Mouse (Mus musculus): Measurements from ENCODE around the gene 2210011C24Rik. TPM values are rescaled to one million over a fixed set of nuclear protein-coding genes. Genes with fewer than 3 reads are reported as not detected.

The 2210011C24Rik gene
- 17.9 TPM for polyA plus RNA-seq (2014; fragmentation: Illumina TruSeq; extraction: RNeasy Lipid Tissue Mini Kit (QIAGEN cat#74804); ENCODE audit: low read depth, low replicate concordance)

DNA sequence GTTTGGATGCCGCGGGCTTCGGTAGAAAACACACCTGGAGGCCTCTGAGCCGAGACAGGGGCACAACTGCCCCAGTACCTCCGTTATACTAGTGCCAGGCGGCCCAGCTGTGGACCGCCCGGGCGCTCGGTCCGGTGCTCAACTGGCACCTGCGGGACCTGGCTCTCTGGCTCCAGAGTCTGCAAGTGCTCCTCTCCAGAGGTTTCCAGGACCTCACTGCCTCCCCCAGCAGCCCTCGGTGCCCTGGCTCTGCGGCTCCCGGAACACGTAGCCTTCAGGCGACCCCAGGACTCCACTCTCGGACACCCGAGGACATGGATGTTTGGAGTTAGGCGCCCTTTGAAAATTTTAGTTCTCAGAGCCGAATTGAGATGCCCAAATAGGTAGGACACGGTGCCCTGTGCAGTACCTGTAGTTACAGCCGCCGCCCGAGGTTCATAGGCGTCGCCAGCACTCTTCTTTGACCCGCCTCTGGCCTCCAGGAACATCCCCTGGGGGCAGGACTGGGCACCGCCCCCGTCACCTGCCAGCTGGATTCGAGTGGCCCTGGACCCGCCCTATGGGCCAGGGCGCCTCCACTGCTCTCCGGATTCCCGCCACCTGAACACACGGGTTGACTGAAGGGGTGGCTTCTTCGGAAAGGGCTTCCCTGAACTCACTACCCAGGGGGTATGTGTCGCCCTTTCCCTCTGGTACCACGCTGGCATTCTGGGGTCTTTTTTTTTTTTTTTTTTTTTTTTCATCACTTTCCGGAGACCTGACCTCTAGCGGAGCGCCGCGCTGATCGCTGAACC, at the start of gene 2210011C24Rik:
Gene 2210011C24Rik (minus strand): TSS at position 467 of the 794 bp plus-strand sequence.

GRCm38 (mm10) chr8:84044900-84045299, 32.9 kb upstream of the 2210011C24Rik start, which contains the start of gene Rln3:
TSS of gene Rln3 (minus strand) at chr8:84045000.

GRCm38 (mm10) chr8:84042066-84042947, 30.3 kb upstream of the 2210011C24Rik start, which contains the start of gene Il27ra:
TSS of gene Il27ra (minus strand) at chr8:84042589.

GRCm38 (mm10) chr8:84021096-84021495, 9.1 kb upstream of the 2210011C24Rik start, which contains the start of gene Palm3:
TSS of gene Palm3 (plus strand) at chr8:84021471.

GRCm38 (mm10) chr8:84001281-84002000, 10.5 kb downstream of the 2210011C24Rik start, which contains the start of gene 1700067K01Rik:
TSS of gene 1700067K01Rik (plus strand) at chr8:84001502.

GRCm38 (mm10) chr8:83997511-83998141, 14.3 kb downstream of the 2210011C24Rik start, which contains the start of gene Samd1:
TSS of gene Samd1 (plus strand) at chr8:83997672.

DNA sequence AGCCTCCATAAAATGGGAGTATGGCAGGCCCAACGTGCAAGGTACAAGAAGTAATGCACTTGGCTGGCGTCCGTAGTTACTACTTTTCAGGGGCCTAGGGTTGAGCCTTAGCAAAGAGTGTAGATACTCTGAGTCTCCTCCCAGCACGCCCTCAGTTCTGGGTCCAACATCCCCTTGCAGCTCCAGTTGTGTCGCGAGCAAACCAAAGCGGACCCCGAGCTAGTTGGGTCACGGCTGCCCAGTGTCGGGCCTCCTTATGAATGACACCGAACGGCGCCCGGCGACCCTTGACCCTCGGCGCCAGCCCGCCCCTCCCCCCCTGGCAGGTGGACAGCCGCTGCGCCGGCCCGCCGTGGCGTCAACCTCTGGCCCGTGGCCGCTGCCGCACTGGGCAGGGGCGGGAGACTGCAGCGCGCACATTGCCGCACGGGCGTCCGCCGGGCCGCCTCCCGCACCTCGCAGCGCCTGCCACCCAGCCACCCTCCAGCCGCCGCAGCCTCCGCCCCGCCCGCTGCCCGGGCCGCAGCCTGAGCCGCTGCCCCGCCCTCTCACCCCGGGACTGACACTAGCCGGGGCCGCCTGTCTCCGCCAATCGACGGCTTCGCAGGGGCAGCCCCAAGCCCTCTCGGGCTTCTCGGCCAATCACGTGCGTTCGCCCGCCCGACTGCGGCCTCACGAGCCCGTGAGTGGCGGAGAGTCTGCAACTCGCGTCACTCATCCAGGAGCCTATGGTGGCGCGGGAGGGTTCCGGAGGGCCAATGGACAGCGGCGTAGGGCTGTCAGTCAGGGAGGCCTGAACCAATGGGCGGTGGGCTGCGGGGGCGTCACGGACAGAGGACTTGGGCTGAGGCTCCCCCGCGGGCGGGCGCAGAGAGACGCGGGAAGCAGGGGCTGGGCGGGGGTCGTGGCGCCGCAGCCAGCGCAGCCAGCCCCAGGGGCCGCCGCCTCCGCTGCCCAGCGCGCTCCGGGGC, 39.5 kb downstream of the 2210011C24Rik start, which contains the start of gene Prkaca:
Gene Prkaca (plus strand): TSS at position 844 of the 971 bp plus-strand sequence.

Other genes with a start within 250 kb of the 2210011C24Rik start
- 1.1 TPM for gene Adgrl1, start 112.1 kb downstream of the 2210011C24Rik start, polyA plus RNA-seq (2014; fragmentation: Illumina TruSeq; extraction: RNeasy Lipid Tissue Mini Kit (QIAGEN cat#74804); ENCODE audit: low read depth, low replicate concordance)
- 0.36 TPM for gene Gm10644, start 57.0 kb downstream of the 2210011C24Rik start, polyA plus RNA-seq (2014; fragmentation: Illumina TruSeq; extraction: RNeasy Lipid Tissue Mini Kit (QIAGEN cat#74804); ENCODE audit: low read depth, low replicate concordance)
- 0.65 TPM for gene Asf1b, start 56.7 kb downstream of the 2210011C24Rik start, polyA plus RNA-seq (2014; fragmentation: Illumina TruSeq; extraction: RNeasy Lipid Tissue Mini Kit (QIAGEN cat#74804); ENCODE audit: low read depth, low replicate concordance)
- 18.3 TPM for gene Prkaca, start 39.2 kb downstream of the 2210011C24Rik start, polyA plus RNA-seq (2014; fragmentation: Illumina TruSeq; extraction: RNeasy Lipid Tissue Mini Kit (QIAGEN cat#74804); ENCODE audit: low read depth, low replicate concordance)
- gene Samd1, start 14.5 kb downstream of the 2210011C24Rik start, polyA plus RNA-seq (2014; fragmentation: Illumina TruSeq; extraction: RNeasy Lipid Tissue Mini Kit (QIAGEN cat#74804); ENCODE audit: low read depth, low replicate concordance): 2.6 TPM
- not detected for gene 1700067K01Rik, start 10.7 kb downstream of the 2210011C24Rik start, polyA plus RNA-seq (2014; fragmentation: Illumina TruSeq; extraction: RNeasy Lipid Tissue Mini Kit (QIAGEN cat#74804); ENCODE audit: low read depth, low replicate concordance)
- 8.4 TPM for gene Palm3, start 9.3 kb upstream of the 2210011C24Rik start, polyA plus RNA-seq (2014; fragmentation: Illumina TruSeq; extraction: RNeasy Lipid Tissue Mini Kit (QIAGEN cat#74804); ENCODE audit: low read depth, low replicate concordance)
- gene Il27ra, start 30.4 kb upstream of the 2210011C24Rik start, polyA plus RNA-seq (2014; fragmentation: Illumina TruSeq; extraction: RNeasy Lipid Tissue Mini Kit (QIAGEN cat#74804); ENCODE audit: low read depth, low replicate concordance): not detected
- not detected for gene Rln3, start 32.8 kb upstream of the 2210011C24Rik start, polyA plus RNA-seq (2014; fragmentation: Illumina TruSeq; extraction: RNeasy Lipid Tissue Mini Kit (QIAGEN cat#74804); ENCODE audit: low read depth, low replicate concordance)
- gene Gm10643, start 53.0 kb upstream of the 2210011C24Rik start, polyA plus RNA-seq (2014; fragmentation: Illumina TruSeq; extraction: RNeasy Lipid Tissue Mini Kit (QIAGEN cat#74804); ENCODE audit: low read depth, low replicate concordance): 3.2 TPM
- gene Rfx1, start 54.7 kb upstream of the 2210011C24Rik start, polyA plus RNA-seq (2014; fragmentation: Illumina TruSeq; extraction: RNeasy Lipid Tissue Mini Kit (QIAGEN cat#74804); ENCODE audit: low read depth, low replicate concordance): 0.89 TPM
- gene Dcaf15, start 92.6 kb upstream of the 2210011C24Rik start, polyA plus RNA-seq (2014; fragmentation: Illumina TruSeq; extraction: RNeasy Lipid Tissue Mini Kit (QIAGEN cat#74804); ENCODE audit: low read depth, low replicate concordance): 1.6 TPM
- not detected for gene Podnl1, start 113.8 kb upstream of the 2210011C24Rik start, polyA plus RNA-seq (2014; fragmentation: Illumina TruSeq; extraction: RNeasy Lipid Tissue Mini Kit (QIAGEN cat#74804); ENCODE audit: low read depth, low replicate concordance)
- 0.24 TPM for gene Cc2d1a, start 135.8 kb upstream of the 2210011C24Rik start, polyA plus RNA-seq (2014; fragmentation: Illumina TruSeq; extraction: RNeasy Lipid Tissue Mini Kit (QIAGEN cat#74804); ENCODE audit: low read depth, low replicate concordance)
- not detected for gene 4930432K21Rik, start 135.9 kb upstream of the 2210011C24Rik start, polyA plus RNA-seq (2014; fragmentation: Illumina TruSeq; extraction: RNeasy Lipid Tissue Mini Kit (QIAGEN cat#74804); ENCODE audit: low read depth, low replicate concordance)
- gene Nanos3, start 173.0 kb upstream of the 2210011C24Rik start, polyA plus RNA-seq (2014; fragmentation: Illumina TruSeq; extraction: RNeasy Lipid Tissue Mini Kit (QIAGEN cat#74804); ENCODE audit: low read depth, low replicate concordance): not detected
- not detected for gene Zswim4, start 224.9 kb upstream of the 2210011C24Rik start, polyA plus RNA-seq (2014; fragmentation: Illumina TruSeq; extraction: RNeasy Lipid Tissue Mini Kit (QIAGEN cat#74804); ENCODE audit: low read depth, low replicate concordance)
- 2.1 TPM for gene D8Ertd738e, start 237.5 kb upstream of the 2210011C24Rik start, polyA plus RNA-seq (2014; fragmentation: Illumina TruSeq; extraction: RNeasy Lipid Tissue Mini Kit (QIAGEN cat#74804); ENCODE audit: low read depth, low replicate concordance)
- gene Mri1, start 245.2 kb upstream of the 2210011C24Rik start, polyA plus RNA-seq (2014; fragmentation: Illumina TruSeq; extraction: RNeasy Lipid Tissue Mini Kit (QIAGEN cat#74804); ENCODE audit: low read depth, low replicate concordance): 1.8 TPM

Measured in kidney, adult 10 weeks (tissue).